Mouse (Mus musculus): Measurements from ENCODE around the gene Elmo1. TPM values are rescaled to one million over a fixed set of nuclear protein-coding genes. Genes with fewer than 3 reads are reported as not detected.
"Not testable (repeated sequence)": the region's sequence is repeated elsewhere in the genome, so short reads cannot be mapped to it uniquely, and the experiment has no call there.

Elmo1 gene
- polyA plus RNA-seq, 1 experiment from 2014 or later = 10.7 TPM

DNA sequence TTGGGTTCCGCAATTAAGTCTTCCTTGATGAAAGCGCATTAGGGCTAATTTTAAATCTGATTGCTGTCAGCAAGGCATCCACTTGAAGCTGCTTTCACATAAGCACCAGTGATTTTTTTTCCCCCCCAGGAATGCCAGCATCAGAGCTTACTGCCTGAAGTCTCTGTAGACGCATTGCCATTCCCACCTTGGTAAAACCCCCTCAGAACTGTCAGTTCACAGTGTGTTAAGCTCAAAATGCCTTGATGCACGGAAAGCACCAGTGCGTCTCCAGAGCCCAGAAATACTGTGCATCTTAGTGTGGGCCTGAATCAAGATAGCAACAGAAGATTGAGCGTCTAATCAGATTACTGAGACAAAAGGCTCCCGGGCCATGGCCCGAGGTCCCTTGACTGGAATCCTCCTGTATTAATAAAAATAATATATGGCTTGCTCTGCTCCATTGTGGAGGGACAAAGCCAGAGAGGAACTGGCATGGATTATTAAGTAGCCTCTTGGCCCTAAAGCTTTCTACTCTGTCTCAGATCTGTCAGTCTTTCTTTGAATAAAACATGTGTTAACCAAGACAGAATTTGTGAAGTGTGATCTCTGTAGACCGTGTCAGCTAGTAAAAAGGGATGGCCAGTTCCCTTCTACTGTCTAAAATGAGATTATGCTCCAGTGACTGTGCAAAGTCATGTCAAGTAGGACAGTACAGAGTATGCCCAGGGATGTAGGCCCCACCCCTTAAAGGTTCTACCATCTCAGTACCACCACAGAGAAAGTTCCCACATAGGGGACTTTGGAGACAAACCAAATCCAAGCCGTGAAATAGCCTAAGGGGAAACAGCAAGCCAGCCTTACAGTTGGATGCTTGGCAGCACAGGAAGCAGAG is 525.4 kb downstream of the Elmo1 start:
- H3K4me2 ChIP-seq (replicated peaks) = no peak overlapping the region
- no peak overlapping the region for H3K27ac ChIP-seq
- H3K9me3 ChIP-seq = no peaks in the 10 kb centered on the region
- ATAC-seq (ENCODE audit: low FRiP score, low read depth) = no peak
- H3K27me3 ChIP-seq = no peaks in the 10 kb centered on the region
- 82% methylated on average over 10 of the region's 10 CpGs for WGBS
- no peak overlapping the region for H3K9ac ChIP-seq
- H3K4me1 ChIP-seq = no peaks in the 10 kb centered on the region
- no peak overlapping the region for H3K4me3 ChIP-seq
- H3K36me3 ChIP-seq = no peaks in the 10 kb centered on the region

DNA sequence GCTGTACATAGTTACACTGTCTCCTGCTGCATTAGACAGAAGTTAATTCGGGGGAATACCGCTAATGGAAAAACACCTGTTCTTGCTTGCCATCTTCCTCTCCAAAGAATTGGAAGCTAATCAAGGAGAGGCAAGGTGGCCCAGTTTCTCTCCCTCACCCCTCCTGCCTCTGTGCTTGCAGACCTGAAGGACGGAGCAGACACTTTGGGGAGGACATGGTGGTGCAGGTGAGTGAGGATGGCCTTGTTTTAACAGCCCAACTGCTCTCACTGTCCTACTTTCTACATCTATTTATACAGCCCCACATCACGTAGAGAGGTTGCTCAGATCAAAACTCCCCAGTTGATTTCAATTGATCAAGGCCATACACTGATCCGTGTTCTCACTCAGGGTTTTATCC is 529.5 kb downstream of the Elmo1 start:
- no peak overlapping the region for H3K4me2 ChIP-seq (replicated peaks)
- no peak overlapping the region for H3K27ac ChIP-seq
- H3K9me3 ChIP-seq = no peaks in the 10 kb centered on the region
- H3K4me3 ChIP-seq = no peak overlapping the region
- H3K9ac ChIP-seq = no peak overlapping the region
- H3K27me3 ChIP-seq = no peaks in the 10 kb centered on the region
- H3K36me3 ChIP-seq = no peaks in the 10 kb centered on the region
- ATAC-seq (ENCODE audit: low FRiP score, low read depth) = no peak
- 89% methylated on average over 5 of the region's 5 CpGs for WGBS
- H3K4me1 ChIP-seq = no peaks in the 10 kb centered on the region

DNA sequence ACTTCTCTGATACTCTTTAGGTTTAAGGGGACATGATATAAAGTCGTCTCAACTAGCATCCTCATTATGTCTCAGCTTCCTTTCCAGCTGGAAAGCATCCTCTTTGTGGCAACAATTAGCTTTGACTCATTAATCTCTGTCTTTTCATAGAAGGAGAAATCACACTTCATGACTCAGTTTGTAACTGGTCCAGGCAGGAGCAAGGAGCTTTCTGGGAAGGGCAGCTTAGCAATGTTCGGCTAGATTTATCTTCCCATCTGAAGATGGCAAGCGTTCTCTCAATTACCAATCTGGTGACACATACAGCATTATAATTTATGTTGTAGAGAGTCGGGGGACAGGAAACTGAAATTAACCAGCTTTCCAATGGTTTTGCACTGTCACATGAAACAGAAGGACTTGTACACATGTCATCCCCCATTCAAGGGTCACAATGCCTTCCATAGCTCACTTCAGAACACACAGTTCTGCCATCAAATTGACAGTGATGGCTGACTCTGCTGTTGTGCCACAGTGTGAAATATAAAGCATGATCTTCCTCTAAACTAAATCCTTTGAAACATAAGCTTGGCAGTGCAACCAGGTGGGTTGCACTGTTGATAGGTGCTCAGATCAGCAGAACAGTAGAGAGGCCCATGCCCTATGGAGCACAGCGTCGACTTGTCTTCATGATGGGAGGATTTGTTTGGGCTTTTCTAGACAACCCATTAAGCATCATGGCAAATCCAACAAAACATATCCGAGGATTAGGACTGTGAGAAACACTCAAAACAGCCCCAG is 532.9 kb downstream of the Elmo1 start:
- Histone ChIP-seq H3K9me3 (no peaks in the 10 kb centered on the region), H3K36me3 (no peaks in the 10 kb centered on the region), H3K4me1 (no peaks in the 10 kb centered on the region), H3K4me3 (no peak overlapping the region), H3K4me2 (replicated peaks) (no peak overlapping the region), H3K9ac (no peak overlapping the region), H3K27ac (no peak overlapping the region), H3K27me3 (no peaks in the 10 kb centered on the region)
- no peak for ATAC-seq (ENCODE audit: low FRiP score, low read depth)
- WGBS = 80% methylated on average over 7 of the region's 7 CpGs

GRCm38 (mm10) chr13:20627796-20628195 is 537.4 kb downstream of the Elmo1 start:
- 83% methylated on average over 6 of the region's 6 CpGs for WGBS
- no peaks in the 10 kb centered on the region for H3K4me1 ChIP-seq
- no peak for ATAC-seq (ENCODE audit: low FRiP score, low read depth)

GRCm38 (mm10) chr13:20632477-20632876 is 542.1 kb downstream of the Elmo1 start:
- ATAC-seq (ENCODE audit: low FRiP score, low read depth) = no peak
- Histone ChIP-seq H3K36me3 (no peaks in the 10 kb centered on the region), H3K9me3 (no peaks in the 10 kb centered on the region), H3K4me1 (no peaks in the 10 kb centered on the region), H3K4me3 (no peak overlapping the region), H3K27me3 (no peaks in the 10 kb centered on the region), H3K4me2 (replicated peaks) (no peak overlapping the region), H3K27ac (no peak overlapping the region), H3K9ac (no peak overlapping the region)
- 71% methylated on average over 5 of the region's 5 CpGs for WGBS

More at GRCm38 (mm10) chr13:20627796-20628195, 537.4 kb downstream of the Elmo1 start:
- H3K4me3 ChIP-seq = no peak overlapping the region
- no peak overlapping the region for H3K4me2 ChIP-seq (replicated peaks)
- H3K27ac ChIP-seq = no peak overlapping the region
- H3K27me3 ChIP-seq = no peaks in the 10 kb centered on the region
- H3K36me3 ChIP-seq = no peaks in the 10 kb centered on the region
- H3K9me3 ChIP-seq = no peaks in the 10 kb centered on the region
- H3K9ac ChIP-seq = no peak overlapping the region

- not testable (repeated sequence) for H3K9me3 ChIP-seq; H3K36me3 ChIP-seq; H3K4me2 ChIP-seq (replicated peaks); H3K4me1 ChIP-seq; H3K9ac ChIP-seq; H3K27ac ChIP-seq; H3K27me3 ChIP-seq; ATAC-seq (ENCODE audit: low FRiP score, low read depth); H3K4me3 ChIP-seq
- 94% methylated on average over 2 of the region's 2 CpGs for WGBS
These were observed 544.3 kb downstream of the Elmo1 start for GRCm38 (mm10) chr13:20634679-20635078.

DNA sequence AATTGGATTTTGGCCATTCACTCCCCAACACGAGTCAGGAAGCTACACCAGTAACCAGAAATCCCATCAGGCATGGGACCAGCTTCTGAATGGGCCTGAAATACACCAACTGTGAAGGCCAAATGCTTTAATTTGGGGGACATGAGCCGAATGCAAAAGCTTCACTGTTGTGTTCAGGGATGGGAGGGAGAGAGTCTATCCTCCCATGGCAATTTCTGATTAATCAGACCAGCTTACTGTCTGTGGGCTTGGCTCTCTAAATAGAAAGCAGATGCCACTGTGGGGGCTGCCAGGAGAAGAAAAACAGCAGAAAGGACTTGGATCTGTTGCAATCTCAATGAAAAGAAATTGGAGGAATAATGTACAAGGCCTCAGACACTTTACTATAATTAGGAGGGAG is 545.2 kb downstream of the Elmo1 start:
- Histone ChIP-seq H3K4me1 (no peaks in the 10 kb centered on the region), H3K4me2 (replicated peaks) (no peak overlapping the region), H3K9me3 (no peaks in the 10 kb centered on the region), H3K4me3 (no peak overlapping the region), H3K36me3 (no peaks in the 10 kb centered on the region), H3K9ac (no peak overlapping the region), H3K27ac (no peak overlapping the region), H3K27me3 (no peaks in the 10 kb centered on the region)
- ATAC-seq (ENCODE audit: low FRiP score, low read depth) = no peak
- WGBS = 59% methylated on average over 2 of the region's 2 CpGs

Data from limb, embryonic 13.5 days (tissue).